Mouse (Mus musculus): ENCODE results near the gene Vmn1r69.

Gene Vmn1r69

DNA sequence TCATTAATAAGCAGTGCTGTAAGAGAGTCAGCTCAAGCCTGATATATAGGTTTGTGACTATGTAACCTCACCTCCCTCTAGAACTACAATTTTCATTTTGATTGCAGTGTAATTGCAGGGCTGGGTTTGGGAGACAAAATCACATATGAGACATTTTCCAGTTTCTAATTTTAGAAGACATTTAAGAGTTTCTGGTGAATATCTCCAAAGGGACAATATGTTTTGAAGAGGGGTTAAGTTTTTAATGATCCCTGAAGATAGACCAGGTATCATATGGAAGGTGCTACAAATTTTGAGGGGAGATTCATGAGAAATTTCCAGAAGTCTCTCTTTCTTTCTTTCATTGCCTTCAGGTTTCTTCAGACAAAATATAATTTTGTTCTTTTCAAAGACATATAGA lies at the start of gene Vmn1r69:
Gene Vmn1r69, minus strand, starts transcription at position 101 of the 400 bp plus-strand sequence.
- in situ Hi-C loops (cut with MseI, MboI), result no loop called here

GRCm38 (mm10) chr7:10631232-10631631 lies 17.8 kb upstream of the Vmn1r69 start, which contains the start of gene Vmn1r70:
Gene Vmn1r70, plus strand, starts transcription at chr7:10631532.
- in situ Hi-C loops (cut with MseI, MboI), result no loop called here

- in situ Hi-C loops (cut with MseI, MboI), result no loop called here
Measured at GRCm38 (mm10) chr7:10558385-10558784, 55.1 kb downstream of the Vmn1r69 start, which contains the start of gene Vmn1r68. Gene Vmn1r68, minus strand, starts transcription at chr7:10558485.

All from mouse trophoblast stem cell (cell line).